Mouse (Mus musculus): ENCODE measurements at regions not wholly inside any gene's neighbourhood (a gene's known extent, or its start where the extent isn't known, plus 50 kb on each side); places are given as distances from the start of the nearest gene placed in this dataset.

DNA sequence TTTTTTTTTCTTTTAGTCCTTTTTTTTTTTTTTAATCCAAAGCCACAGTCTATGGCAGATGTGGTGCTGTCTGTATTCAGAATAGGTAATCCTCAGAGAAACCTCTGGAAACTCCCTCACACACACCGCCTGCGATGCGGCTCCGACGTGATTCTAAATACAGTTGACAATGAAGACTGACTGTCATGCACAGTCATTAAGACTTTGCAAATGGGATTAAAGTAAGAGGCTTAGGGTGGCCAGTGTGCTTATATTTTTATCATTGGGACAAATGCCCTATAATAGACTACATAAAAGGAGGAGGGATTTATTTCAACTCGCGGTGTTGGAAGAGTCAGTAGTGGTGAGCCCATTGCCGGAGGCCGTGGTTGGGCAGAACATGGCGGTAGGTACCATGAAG, 158.1 kb downstream of the Rab11fip4 start:
- DNase-seq (ENCODE audit: extremely low spot score in 1 of 2, low spot score in 2 of 2), result no peak
- intact Hi-C loops (cut with DNase I), result no loop called here

DNA sequence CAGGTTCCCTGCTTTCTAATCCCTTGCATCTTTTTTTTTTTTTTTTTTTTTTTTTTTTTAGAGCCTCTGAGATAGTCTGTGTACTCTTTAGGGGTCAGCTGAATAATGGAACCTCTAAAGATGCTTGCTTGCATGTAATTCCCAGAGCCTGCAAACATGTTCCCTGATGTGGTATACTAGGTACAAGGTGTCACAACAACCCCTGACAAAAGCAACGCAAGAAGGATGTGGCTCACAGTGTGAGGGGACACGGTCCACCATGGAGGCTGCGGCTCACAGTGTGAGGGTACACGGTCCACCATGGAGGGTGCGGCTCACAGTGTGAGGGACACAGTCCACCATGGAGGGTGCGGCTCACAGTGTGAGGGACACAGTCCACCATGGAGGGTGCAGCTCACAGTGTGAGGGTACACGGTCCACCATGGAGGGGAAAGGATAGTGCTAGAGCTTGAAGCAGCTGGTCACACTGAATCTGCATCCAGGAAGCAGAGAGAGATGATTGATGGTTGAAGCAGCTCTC, 157.7 kb downstream of the Rab11fip4 start:
- intact Hi-C loops (cut with DNase I), result no loop called here
- no peak for DNase-seq (ENCODE audit: extremely low spot score in 1 of 2, low spot score in 2 of 2)

DNA sequence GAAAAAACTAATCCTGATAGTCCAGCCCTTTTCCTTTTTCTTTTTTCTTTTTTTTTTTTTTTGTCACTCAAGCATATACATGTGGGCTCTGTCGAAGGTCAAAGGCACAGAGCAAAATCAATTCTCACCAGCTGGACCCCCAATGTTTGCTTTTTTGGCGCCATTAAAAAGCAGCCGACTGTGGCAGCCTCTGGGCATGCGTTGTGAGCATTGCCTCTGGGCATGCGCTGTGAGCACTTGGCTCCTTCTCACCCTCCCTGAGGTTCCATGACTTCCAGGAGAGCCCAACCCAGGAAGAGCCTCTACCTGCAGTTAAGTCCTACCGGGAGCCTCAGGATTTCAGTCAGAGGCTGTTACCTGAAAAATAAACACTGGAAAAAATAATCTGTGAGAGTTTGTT, 156.8 kb downstream of the Rab11fip4 start:
- DNase-seq (ENCODE audit: extremely low spot score in 1 of 2, low spot score in 2 of 2), result no peak
- intact Hi-C loops (cut with DNase I), result no loop called here
